ENCODE assay signal across 9 mouse cellular contexts in the genomic region with DNA sequence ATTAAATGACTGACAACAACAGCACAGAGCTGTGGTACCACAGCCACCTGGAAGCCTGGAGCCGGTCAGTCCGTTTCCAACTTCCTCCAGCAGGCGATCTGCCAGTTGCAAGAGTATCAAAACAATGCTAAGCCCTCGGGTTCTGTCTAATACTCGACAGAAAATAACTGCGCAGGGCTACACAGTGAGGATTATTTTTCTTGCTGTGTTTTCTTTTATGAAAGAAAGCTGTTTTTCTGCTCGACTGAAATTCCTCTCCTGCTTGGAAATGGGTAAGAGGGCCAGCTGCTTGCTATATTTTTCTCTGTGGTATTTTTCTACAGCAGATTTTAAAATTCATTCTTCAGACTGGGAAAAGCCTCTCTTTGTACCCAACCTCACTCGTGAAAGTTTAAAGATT. TPM values are rescaled to one million over a fixed set of nuclear protein-coding genes. Genes with fewer than 3 reads are reported as not detected.
DNase-seq lines count a peak whose midpoint lies in the region; ATAC-seq lines count a peak whose summit lies in the region.
"Had no signal": no experiment of that assay in that cellular context is flagged by ENCODE, and none has a peak within 500 bp of the region (broad histone marks: within the 10 kb centered on the region; RNA-seq: fewer than 3 reads in every experiment).

No protein-coding gene starts in this region.

- ATAC-seq in megakaryocyte progenitor cell, adult 5-6 weeks (replicated peaks; ENCODE audit: poor library complexity): peak; percentile 87

- DNase-seq in embryo, embryonic 10 days (ENCODE audit: low spot score): peak; percentile 35
- DNase-seq in embryo, embryonic 9.5 days (ENCODE audit: extremely low spot score): no peak
- DNase-seq in right cerebral cortex, adult 18-20 months: peak; percentile 43
- no peak for DNase-seq in right cerebral cortex, postnatal 25 days
- DNase-seq in gastrocnemius, adult 18-20 months (ENCODE audit: low spot score): peak; percentile 45
- peak; percentile 17 to 23 for DNase-seq in kidney, adult 8-10 months
- no peak for DNase-seq in urinary bladder, postnatal 10 days (ENCODE audit: low spot score)

RNA-seq across cellular contexts. Expression of gene Rag2, which starts 23.8 kb away (rescaled TPM):
- not detected for total RNA-seq in gastrocnemius, adult 18-20 months (2021)
- 1.7 and 3.4 TPM in 2 replicates for total RNA-seq in megakaryocyte progenitor cell, adult 5-6 weeks (2015)
- 0.83 and 1.7 TPM in 2 replicates for total RNA-seq in megakaryocyte progenitor cell, adult 5-6 weeks (2017)
- total RNA-seq: left cerebral cortex, postnatal 10 days had no signal

RNA-seq across cellular contexts. Expression of gene Rag1, which starts 48.6 kb away (rescaled TPM):
- not detected for total RNA-seq in gastrocnemius, adult 18-20 months (2021)
- total RNA-seq in megakaryocyte progenitor cell, adult 5-6 weeks (2015): 0.02 and 0.07 TPM in 2 replicates
- total RNA-seq in megakaryocyte progenitor cell, adult 5-6 weeks (2017): 0.07 TPM in 1 of 2 replicates, not detected in the other

RNA-seq across cellular contexts. Expression of gene B230118H07Rik, which starts 48.6 kb away (rescaled TPM):
- 10 to 100 TPM; 81.0 to 87.2 TPM for total RNA-seq in gastrocnemius, adult 18-20 months (2021)
- total RNA-seq in megakaryocyte progenitor cell, adult 5-6 weeks (2015): 82.9 and 120 TPM in 2 replicates
- total RNA-seq in megakaryocyte progenitor cell, adult 5-6 weeks (2017): 106 and 118 TPM in 2 replicates

Comparison
In these comparisons a context has a peak if more than half of its experiments do, and no peak if none do; other contexts are left out.
1. DNase-seq: peak in embryo, embryonic 10 days (single experiment), right cerebral cortex, adult 18-20 months (single experiment), gastrocnemius, adult 18-20 months (single experiment) and kidney, adult 8-10 months (2 of 2); none in embryo, embryonic 9.5 days (single experiment), right cerebral cortex, postnatal 25 days (single experiment) and urinary bladder, postnatal 10 days (single experiment).